Mouse (Mus musculus) stomach, postnatal 0 days (tissue): ENCODE data around the gene Gm20538.

Source experiments
- CTCF ChIP-seq: IDR thresholded peaks from 2 replicates; pipeline ENCODE4 v1.5.1; 2016; ENCODE audit warnings: antibody characterized with exemption, low read depth, mild to moderate bottlenecking, moderate library complexity
- EP300 ChIP-seq: optimal IDR thresholded peaks from 2 replicates; pipeline ENCODE3; 2016; ENCODE audit warnings: antibody characterized with exemption

- TF ChIP-seq CTCF (no peak), EP300 (no peak)
Observed at GRCm38 (mm10) chr19:44554861-44555590, 2.4 kb upstream of the Gm20538 start, which contains the start of gene Ndufb8.
